Mouse (Mus musculus) heart, embryonic 14.5 days (tissue): Measurements from ENCODE around the gene Nxph1. TPM values are rescaled to one million over a fixed set of nuclear protein-coding genes. Genes with fewer than 3 reads are reported as not detected.

Experiments
- ATAC-seq: fragments of 200-750 bp; cut with Nextera tagmentation; 2 replicates; pipeline ENCODE4 v1.8.0; 2017; ENCODE audit warnings: low read depth, moderate TSS enrichment; ENCODE audit not compliant: insufficient number of reproducible peaks, insufficient read depth, low FRiP score
- H3K27ac ChIP-seq, 2 experiments: fragments of 200-500 bp in 1 of 2; fragments of 300-500 bp in 1 of 2; sonication (generic) in 1 of 2; replicated peaks in 1 of 2; 2 replicates each; pipeline ENCODE4 v1.5.1; 2012 to 2014; ENCODE audit warnings: low read depth in 2 of 2, low read length in 2 of 2, control low read depth in 1 of 2, mild to moderate bottlenecking in 1 of 2, mixed read lengths in 1 of 2; ENCODE audit not compliant: control insufficient read depth in 1 of 2, insufficient read depth in 1 of 2
- H3K27me3 ChIP-seq: fragments of 300-500 bp; sonication (generic); 2 replicates; pipeline ENCODE4 v1.6.1; 2014; ENCODE audit warnings: mild to moderate bottlenecking, low read length, control low read depth; ENCODE audit not compliant: control insufficient read depth, insufficient read depth
- H3K36me3 ChIP-seq: fragments of 300-500 bp; sonication (generic); 2 replicates; pipeline ENCODE4 v1.6.1; 2014; ENCODE audit warnings: mild to moderate bottlenecking, control low read depth, low read length, mixed read lengths; ENCODE audit not compliant: control insufficient read depth, insufficient read depth
- H3K4me1 ChIP-seq, 2 experiments: fragments of 200-500 bp in 1 of 2; fragments of 300-500 bp in 1 of 2; sonication (generic) in 1 of 2; 2 replicates each; pipeline ENCODE4 v1.6.1; 2012 to 2014; ENCODE audit warnings: low read length in 2 of 2, control low read depth in 1 of 2, mixed read lengths in 1 of 2; ENCODE audit not compliant: control insufficient read depth in 2 of 2, insufficient read depth in 2 of 2
- H3K4me2 ChIP-seq: fragments of 300-500 bp; sonication (generic); 2 replicates; pipeline ENCODE4 v1.6.1; 2014; ENCODE audit warnings: mild to moderate bottlenecking, low read length
- H3K4me3 ChIP-seq, 2 experiments: fragments of 200-500 bp in 1 of 2; fragments of 300-500 bp in 1 of 2; sonication (generic) in 1 of 2; 2 replicates each; pipeline ENCODE4 v1.5.1; 2012 to 2014; ENCODE audit warnings: low read length in 2 of 2, mild to moderate bottlenecking in 2 of 2, control low read depth in 1 of 2, low read depth in 1 of 2, moderate library complexity in 1 of 2; ENCODE audit not compliant: control insufficient read depth in 1 of 2, insufficient read depth in 1 of 2
- H3K9ac ChIP-seq: fragments of 300-500 bp; sonication (generic); 2 replicates; pipeline ENCODE4 v1.6.1; 2014; ENCODE audit warnings: mild to moderate bottlenecking, low read length
- H3K9me3 ChIP-seq: fragments of 300-500 bp; sonication (generic); 2 replicates; pipeline ENCODE4 v1.6.1; 2016; ENCODE audit warnings: low read length, control low read depth; ENCODE audit not compliant: control insufficient read depth
- WGBS: fragments of 180-500 bp; shearing (Covaris S2); extraction: QIAGEN DNeasy Blood & Tissue Kit; methylation state at CpG from one replicate; pipeline ENCODE4 v1.1.7; 2014; 5-methylcytosine and 5-hydroxymethylcytosine counted together
- polyA plus RNA-seq: library from polyadenylated mRNA; unstranded; fragments of >200 nt; fragmentation: Nextera tagmentation; extraction: Ambion mirVana; gene quantifications from 2 replicates; pipeline ENCODE4 v1.2.1, GENCODE M21; 2014

Gene Nxph1
- polyA plus RNA-seq, 1 experiment from 2014 or later = 0.24 TPM

DNA sequence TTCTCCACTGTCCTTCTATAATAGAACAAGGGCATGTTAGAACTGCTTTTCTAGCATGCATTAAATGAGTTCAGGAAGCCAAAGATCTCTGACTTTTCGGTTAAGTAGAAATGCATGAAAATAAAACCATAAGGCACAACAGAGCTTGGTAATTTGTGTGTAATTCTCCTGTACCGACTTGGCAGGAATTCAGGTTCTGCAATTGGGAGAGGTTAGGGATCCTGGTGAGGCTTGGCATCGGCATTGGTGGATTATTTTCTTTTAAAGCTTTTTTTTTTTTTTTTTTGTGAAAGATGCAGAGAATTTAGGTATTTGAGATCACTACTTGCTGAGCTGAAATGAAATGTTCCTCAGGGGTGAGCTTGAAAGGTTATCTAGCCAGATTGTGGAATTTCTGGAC is 135.6 kb downstream of the Nxph1 start:
- Histone ChIP-seq H3K27me3 (no peaks in the 10 kb centered on the region), H3K9ac (no peak overlapping the region), H3K4me1 (no peaks in the 10 kb centered on the region), H3K27ac (no peak overlapping the region), H3K9me3 (no peaks in the 10 kb centered on the region), H3K36me3 (no peaks in the 10 kb centered on the region), H3K4me2 (no peak overlapping the region), H3K4me3 (no peak overlapping the region)
- no peak for ATAC-seq
- 68% methylated on average over 3 of the region's 3 CpGs for WGBS

DNA sequence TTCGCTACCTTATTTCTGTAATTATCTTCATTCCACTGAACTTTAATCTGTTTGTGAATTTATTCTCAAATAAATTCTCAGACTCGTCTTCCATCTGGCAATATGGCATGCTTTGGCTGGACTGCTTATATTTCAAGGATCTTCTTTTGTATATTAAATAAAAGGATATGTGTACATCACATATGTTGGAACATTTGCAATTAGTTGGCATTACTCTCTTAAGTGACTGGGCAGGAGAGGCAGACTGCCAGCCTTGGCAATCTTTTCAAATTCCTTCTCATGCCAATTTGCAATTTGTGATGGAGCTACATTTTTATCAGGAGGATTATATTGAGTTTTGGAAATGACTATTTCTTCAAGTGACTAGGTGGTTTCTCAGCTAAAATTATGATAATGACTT is 149.1 kb downstream of the Nxph1 start:
- no peak for ATAC-seq
- Histone ChIP-seq H3K4me3 (no peak overlapping the region), H3K9me3 (no peaks in the 10 kb centered on the region), H3K27me3 (no peaks in the 10 kb centered on the region), H3K9ac (no peak overlapping the region), H3K36me3 (no peaks in the 10 kb centered on the region), H3K4me2 (no peak overlapping the region), H3K27ac (no peak overlapping the region), H3K4me1 (no peaks in the 10 kb centered on the region)
- WGBS = 70% methylated on average over 2 of the region's 2 CpGs

GRCm38 (mm10) chr6:9107366-9107765 is 159.1 kb downstream of the Nxph1 start:
- Histone ChIP-seq H3K4me1 (no peaks in the 10 kb centered on the region), H3K9me3 (no peaks in the 10 kb centered on the region), H3K27me3 (no peaks in the 10 kb centered on the region), H3K9ac (no peak overlapping the region), H3K27ac (no peak overlapping the region), H3K4me2 (no peak overlapping the region), H3K36me3 (no peaks in the 10 kb centered on the region), H3K4me3 (no peak overlapping the region)
- no peak for ATAC-seq

GRCm38 (mm10) chr6:9119136-9119535 is 170.9 kb downstream of the Nxph1 start:
- Histone ChIP-seq H3K27me3 (no peaks in the 10 kb centered on the region), H3K9me3 (no peaks in the 10 kb centered on the region), H3K4me1 (no peaks in the 10 kb centered on the region), H3K4me2 (no peak overlapping the region), H3K36me3 (no peaks in the 10 kb centered on the region), H3K9ac (no peak overlapping the region), H3K4me3 (no peak overlapping the region), H3K27ac (no peak overlapping the region)
- no peak for ATAC-seq
- WGBS = 67% methylated on average over 2 of the region's 2 CpGs

GRCm38 (mm10) chr6:9124321-9124914 is 176.2 kb downstream of the Nxph1 start:
- ATAC-seq = no peak
- 87% methylated on average over 12 of the region's 12 CpGs for WGBS

GRCm38 (mm10) chr6:9133589-9134279 is 185.5 kb downstream of the Nxph1 start:
- no peaks in the 10 kb centered on the region for H3K9me3 ChIP-seq
- no peak for ATAC-seq
- no peak overlapping the region for H3K9ac ChIP-seq
- no peak overlapping the region for H3K4me3 ChIP-seq
- WGBS = 65% methylated on average over 3 of the region's 3 CpGs
- H3K4me2 ChIP-seq = no peak overlapping the region
- H3K36me3 ChIP-seq = no peaks in the 10 kb centered on the region
- no peaks in the 10 kb centered on the region for H3K4me1 ChIP-seq
- H3K27me3 ChIP-seq = no peaks in the 10 kb centered on the region
- no peak overlapping the region for H3K27ac ChIP-seq

More at GRCm38 (mm10) chr6:9124321-9124914, 176.2 kb downstream of the Nxph1 start:
- H3K9ac ChIP-seq = no peak overlapping the region
- no peak overlapping the region for H3K4me3 ChIP-seq
- no peaks in the 10 kb centered on the region for H3K4me1 ChIP-seq
- H3K27me3 ChIP-seq = no peaks in the 10 kb centered on the region
- H3K36me3 ChIP-seq = no peaks in the 10 kb centered on the region
- no peak overlapping the region for H3K4me2 ChIP-seq
- H3K27ac ChIP-seq = no peak overlapping the region
- no peaks in the 10 kb centered on the region for H3K9me3 ChIP-seq

DNA sequence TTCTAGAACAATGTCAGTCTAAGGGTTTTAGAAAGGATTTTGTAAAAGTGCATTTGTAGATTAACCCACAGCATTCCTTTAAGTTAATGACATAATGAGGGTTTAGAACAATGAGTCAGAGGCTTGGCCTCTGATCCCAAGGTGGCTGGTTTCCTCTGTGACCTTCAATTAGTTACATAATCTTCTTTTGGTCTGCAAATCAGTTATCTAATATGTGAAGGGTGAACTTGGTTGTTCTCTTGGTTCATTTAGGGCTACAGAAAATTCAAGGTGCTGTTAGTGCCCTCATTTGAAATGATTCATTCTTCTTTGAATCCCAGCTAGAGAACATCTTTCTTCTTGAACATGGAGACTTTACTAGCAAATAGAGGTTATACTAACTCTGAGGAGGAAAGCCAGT is 199.7 kb downstream of the Nxph1 start:
- no peaks in the 10 kb centered on the region for H3K27me3 ChIP-seq
- H3K4me2 ChIP-seq = no peak overlapping the region
- no peaks in the 10 kb centered on the region for H3K36me3 ChIP-seq
- H3K4me1 ChIP-seq = no peaks in the 10 kb centered on the region
- no peak overlapping the region for H3K27ac ChIP-seq
- H3K9ac ChIP-seq = no peak overlapping the region
- no peak for ATAC-seq
- H3K9me3 ChIP-seq = no peaks in the 10 kb centered on the region
- H3K4me3 ChIP-seq = no peak overlapping the region

DNA sequence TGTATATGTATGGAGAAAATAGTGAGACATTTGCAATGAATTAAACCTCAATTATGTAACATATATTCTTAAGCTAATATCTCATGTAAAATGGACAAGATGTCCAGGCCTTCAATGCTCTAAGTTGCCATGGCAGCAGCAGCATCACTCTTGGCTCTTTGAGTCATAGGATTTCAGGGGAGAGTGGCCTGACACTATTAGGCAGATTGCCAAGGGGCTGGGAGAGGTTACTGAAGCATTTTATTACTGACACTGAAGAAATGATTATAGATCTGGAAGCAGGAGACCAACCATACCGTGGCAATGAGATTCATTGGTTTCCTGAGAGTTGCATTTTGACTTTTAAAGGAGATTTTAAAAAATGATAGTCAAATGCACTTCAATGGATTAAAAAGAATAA is 201.6 kb downstream of the Nxph1 start:
- Histone ChIP-seq H3K36me3 (no peaks in the 10 kb centered on the region), H3K4me3 (no peak overlapping the region), H3K4me2 (no peak overlapping the region), H3K9me3 (no peaks in the 10 kb centered on the region), H3K9ac (no peak overlapping the region), H3K27me3 (no peaks in the 10 kb centered on the region), H3K4me1 (no peaks in the 10 kb centered on the region), H3K27ac (no peak overlapping the region)
- ATAC-seq = no peak
- 44% methylated on average over 1 of the region's 1 CpGs for WGBS
